Mouse (Mus musculus) megakaryocyte, embryonic 14.5 days (primary cell): ENCODE data around the gene Rtn4rl1. TPM values are rescaled to one million over a fixed set of nuclear protein-coding genes. Genes with fewer than 3 reads are reported as not detected.

Experiments
- H3K27me3 ChIP-seq: replicated peaks from 2 replicates; pipeline ENCODE3; 2012; ENCODE audit warnings: inconsistent platforms
- H3K36me3 ChIP-seq: replicated peaks from 2 replicates; pipeline ENCODE3; 2012; ENCODE audit warnings: low read length, inconsistent platforms, mixed read lengths
- H3K4me1 ChIP-seq: 2 replicates; pipeline ENCODE4 v1.6.1; 2012; ENCODE audit warnings: inconsistent platforms
- H3K4me3 ChIP-seq: replicated peaks from 2 replicates; pipeline ENCODE3; 2012; ENCODE audit warnings: moderate library complexity, mild to moderate bottlenecking, inconsistent platforms
- H3K9me3 ChIP-seq: 2 replicates; pipeline ENCODE4 v1.6.1; 2012; ENCODE audit warnings: inconsistent platforms
- FLI1 ChIP-seq: IDR thresholded peaks from 2 replicates; pipeline ENCODE4 v1.6.1; 2012; ENCODE audit warnings: low read length, inconsistent platforms, mixed read lengths
- GATA1 ChIP-seq: IDR thresholded peaks from 3 replicates; pipeline ENCODE4 v1.6.1; 2012; ENCODE audit warnings: mixed read lengths, low read length, inconsistent platforms, borderline replicate concordance
- polyA plus RNA-seq: library from polyadenylated mRNA; stranded (reverse); fragments of >175 nt; gene quantifications from 2 replicates; pipeline ENCODE4 v1.2.3, GENCODE M21; 2012; ENCODE audit warnings: low replicate concordance; ENCODE audit not compliant: insufficient read depth

The Rtn4rl1 gene
- polyA plus RNA-seq, 1 experiment = 0.29 TPM

GRCm38 (mm10) chr11:75268492-75268891, 74.9 kb downstream of the Rtn4rl1 start:
- peaks cover 66% of the 10 kb centered on the region for H3K4me1 ChIP-seq
- no peak overlapping the region for H3K4me3 ChIP-seq
- no peaks in the 10 kb centered on the region for H3K9me3 ChIP-seq
- peaks cover 18% of the 10 kb centered on the region for H3K27me3 ChIP-seq
- no peaks in the 10 kb centered on the region for H3K36me3 ChIP-seq
- TF ChIP-seq GATA1 = no peak
- TF ChIP-seq FLI1 = no peak

GRCm38 (mm10) chr11:75269213-75269612, 75.6 kb downstream of the Rtn4rl1 start:
- TF ChIP-seq GATA1 (no peak), FLI1 (no peak)

GRCm38 (mm10) chr11:75270276-75270984, 76.8 kb downstream of the Rtn4rl1 start:
- Histone ChIP-seq H3K36me3 (no peaks in the 10 kb centered on the region), H3K9me3 (no peaks in the 10 kb centered on the region), H3K27me3 (peaks cover 21% of the 10 kb centered on the region), H3K4me3 (peak overlapping the region; percentile 42), H3K4me1 (peaks cover 69% of the 10 kb centered on the region)
- TF ChIP-seq FLI1 = no peak

More at GRCm38 (mm10) chr11:75269213-75269612, 75.6 kb downstream of the Rtn4rl1 start:
- H3K9me3 ChIP-seq = no peaks in the 10 kb centered on the region
- peaks cover 22% of the 10 kb centered on the region for H3K27me3 ChIP-seq
- H3K4me3 ChIP-seq = no peak overlapping the region
- H3K4me1 ChIP-seq = peaks cover 65% of the 10 kb centered on the region
- H3K36me3 ChIP-seq = no peaks in the 10 kb centered on the region

- Histone ChIP-seq H3K4me3 (no peak overlapping the region), H3K36me3 (no peaks in the 10 kb centered on the region), H3K4me1 (peaks cover 69% of the 10 kb centered on the region), H3K27me3 (peaks cover 20% of the 10 kb centered on the region), H3K9me3 (no peaks in the 10 kb centered on the region)
- no peak for TF ChIP-seq FLI1
- TF ChIP-seq GATA1 = no peak
These were observed 77.4 kb downstream of the Rtn4rl1 start for GRCm38 (mm10) chr11:75270985-75271434.

- Histone ChIP-seq H3K4me1 (peaks cover 54% of the 10 kb centered on the region), H3K4me3 (no peak overlapping the region), H3K9me3 (no peaks in the 10 kb centered on the region), H3K27me3 (peaks cover 23% of the 10 kb centered on the region), H3K36me3 (no peaks in the 10 kb centered on the region)
- no peak for TF ChIP-seq FLI1
- TF ChIP-seq GATA1 = no peak
These were observed 79.9 kb downstream of the Rtn4rl1 start for GRCm38 (mm10) chr11:75273466-75273865.

- no peaks in the 10 kb centered on the region for H3K9me3 ChIP-seq
These were observed 81.5 kb downstream of the Rtn4rl1 start for GRCm38 (mm10) chr11:75275035-75275434.

GRCm38 (mm10) chr11:75278115-75278514, 84.5 kb downstream of the Rtn4rl1 start:
- peaks cover 48% of the 10 kb centered on the region for H3K27me3 ChIP-seq
- H3K36me3 ChIP-seq = no peaks in the 10 kb centered on the region
- TF ChIP-seq FLI1 (no peak), GATA1 (no peak)
- no peaks in the 10 kb centered on the region for H3K9me3 ChIP-seq
- H3K4me3 ChIP-seq = no peak overlapping the region
- H3K4me1 ChIP-seq = peaks cover 51% of the 10 kb centered on the region

More at GRCm38 (mm10) chr11:75275035-75275434, 81.5 kb downstream of the Rtn4rl1 start:
- Histone ChIP-seq H3K36me3 (no peaks in the 10 kb centered on the region), H3K4me3 (no peak overlapping the region), H3K27me3 (peaks cover 26% of the 10 kb centered on the region), H3K4me1 (peaks cover 50% of the 10 kb centered on the region)
- no peak for TF ChIP-seq FLI1
- no peak for TF ChIP-seq GATA1

- no peaks in the 10 kb centered on the region for H3K36me3 ChIP-seq
- no peaks in the 10 kb centered on the region for H3K9me3 ChIP-seq
- H3K27me3 ChIP-seq = peaks cover 46% of the 10 kb centered on the region
- H3K4me3 ChIP-seq = peak overlapping the region; percentile 83
- peaks cover 48% of the 10 kb centered on the region for H3K4me1 ChIP-seq
- TF ChIP-seq GATA1 = no peak
- no peak for TF ChIP-seq FLI1
These were observed 85.4 kb downstream of the Rtn4rl1 start for GRCm38 (mm10) chr11:75279013-75279341.

GRCm38 (mm10) chr11:75279342-75280065, 85.9 kb downstream of the Rtn4rl1 start:
- H3K27me3 ChIP-seq = peaks cover 44% of the 10 kb centered on the region
- no peaks in the 10 kb centered on the region for H3K36me3 ChIP-seq
- H3K4me3 ChIP-seq = peak overlapping the region; percentile 83
- H3K4me1 ChIP-seq = peaks cover 45% of the 10 kb centered on the region
- no peaks in the 10 kb centered on the region for H3K9me3 ChIP-seq
- TF ChIP-seq GATA1 (no peak), FLI1 (no peak)

- no peaks in the 10 kb centered on the region for H3K9me3 ChIP-seq
- peaks cover 46% of the 10 kb centered on the region for H3K27me3 ChIP-seq
- H3K4me3 ChIP-seq = no peak overlapping the region
- peaks cover 40% of the 10 kb centered on the region for H3K4me1 ChIP-seq
- TF ChIP-seq GATA1 (no peak), FLI1 (no peak)
- H3K36me3 ChIP-seq = no peaks in the 10 kb centered on the region
These were observed 86.5 kb downstream of the Rtn4rl1 start for GRCm38 (mm10) chr11:75280066-75280410.
